Mouse (Mus musculus) liver, embryonic 11.5 days (tissue): ENCODE data around the gene Fam118b. TPM values are rescaled to one million over a fixed set of nuclear protein-coding genes. Genes with fewer than 3 reads are reported as not detected.
A peak's percentile ranks its signal among the peaks of the same experiment; 100 is the strongest.

Source experiments
- ATAC-seq: fragments of 200-750 bp; cut with Nextera tagmentation; replicated peaks from 2 replicates; pipeline ENCODE4 v1.8.0; 2017; ENCODE audit warnings: moderate number of reproducible peaks, mild to moderate bottlenecking, moderate TSS enrichment, moderate library complexity; ENCODE audit not compliant: low FRiP score
- DNase-seq: peaks from one replicate; pipeline ENCODE4 v3.0.0-alpha.2; 2017; ENCODE audit warnings: low spot score
- H3K27ac ChIP-seq: fragments of 300-500 bp; sonication (generic); 2 replicates; pipeline ENCODE4 v1.5.1; 2014; ENCODE audit warnings: mild to moderate bottlenecking, low read depth, low read length, control low read depth
- H3K27me3 ChIP-seq: fragments of 300-500 bp; sonication (generic); replicated peaks from 2 replicates; pipeline ENCODE4 v1.6.1; 2014; ENCODE audit warnings: low read length, mixed read lengths; ENCODE audit not compliant: control insufficient read depth, insufficient read depth
- H3K36me3 ChIP-seq: fragments of 300-500 bp; sonication (generic); 2 replicates; pipeline ENCODE4 v1.6.1; 2014; ENCODE audit warnings: mild to moderate bottlenecking, low read length, moderate library complexity, mixed read lengths; ENCODE audit not compliant: control insufficient read depth, insufficient read depth
- H3K4me1 ChIP-seq: fragments of 300-500 bp; sonication (generic); replicated peaks from 2 replicates; pipeline ENCODE4 v1.6.1; 2014; ENCODE audit warnings: low read length, mixed read lengths; ENCODE audit not compliant: control insufficient read depth, insufficient read depth
- H3K4me2 ChIP-seq: fragments of 300-500 bp; sonication (generic); 2 replicates; pipeline ENCODE4 v1.6.1; 2014; ENCODE audit warnings: mild to moderate bottlenecking, control low read depth, moderate library complexity
- H3K4me3 ChIP-seq: fragments of 300-500 bp; sonication (generic); 2 replicates; pipeline ENCODE4 v1.5.1; 2014; ENCODE audit warnings: low read depth, low read length, control low read depth
- H3K9ac ChIP-seq: fragments of 300-500 bp; sonication (generic); 2 replicates; pipeline ENCODE4 v1.6.1; 2014; ENCODE audit warnings: low read depth, low read length, control low read depth
- H3K9me3 ChIP-seq: fragments of 300-500 bp; sonication (generic); 2 replicates; pipeline ENCODE4 v1.6.1; 2016; ENCODE audit warnings: low read length, inconsistent platforms, mixed read lengths; ENCODE audit not compliant: control insufficient read depth
- WGBS: fragments of 180-500 bp; shearing (Covaris S2); extraction: QIAGEN DNeasy Blood & Tissue Kit; methylation state at CpG from one replicate; pipeline ENCODE4 v1.1.7; 2014; 5-methylcytosine and 5-hydroxymethylcytosine counted together
- polyA plus RNA-seq: library from polyadenylated mRNA; unstranded; fragments of >200 nt; fragmentation: Nextera tagmentation; extraction: Ambion mirVana; gene quantifications from 2 replicates; pipeline ENCODE4 v1.2.1, GENCODE M21; 2014

The Fam118b gene
- polyA plus RNA-seq, result 30.4 and 31.3 TPM in 2 replicates

DNA sequence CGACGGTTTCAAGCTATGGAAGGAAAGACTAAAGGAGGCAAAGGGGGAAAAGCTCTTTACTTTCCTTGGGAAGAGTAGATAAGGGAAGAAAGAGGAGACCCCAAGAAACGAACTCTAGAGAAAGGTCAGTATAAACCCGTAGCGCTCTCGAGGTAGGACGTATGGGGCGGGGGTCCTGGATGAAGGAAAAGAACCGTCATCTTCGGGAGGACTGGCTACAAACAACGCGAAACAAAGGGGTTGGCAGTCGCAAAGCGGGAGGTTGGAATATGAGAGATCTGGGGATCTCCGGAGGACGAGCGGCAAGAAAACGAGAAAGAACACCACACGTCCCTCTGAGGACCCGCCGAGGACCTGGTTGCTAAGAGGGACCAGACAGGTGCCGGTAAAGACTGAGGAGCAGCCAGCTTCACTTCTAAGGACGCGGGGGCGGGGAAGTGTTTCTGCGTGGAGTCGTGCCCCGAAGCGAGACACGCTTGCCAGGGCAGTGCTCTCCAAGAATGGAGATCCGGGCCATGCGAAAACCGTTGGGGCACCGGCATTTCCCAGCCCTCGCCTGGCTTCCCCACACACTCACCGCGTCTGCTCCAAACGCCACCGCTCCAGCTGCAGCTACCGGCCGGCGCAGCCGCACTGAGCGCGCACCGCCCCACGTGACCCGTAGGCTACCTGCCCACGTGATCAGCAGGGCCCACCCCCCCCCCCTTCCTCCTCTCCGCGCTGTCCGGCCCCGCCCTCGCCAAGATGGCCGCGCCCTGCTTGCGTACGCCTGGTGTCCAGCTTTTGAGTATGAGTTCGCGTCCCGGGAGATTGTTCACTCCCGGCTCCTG lies at the start of gene Fam118b, which contains the start of gene Rpusd4:
Fam118b (minus strand) TSS at position 660 of the 830 bp plus-strand sequence.
Rpusd4 (plus strand) TSS at position 720 of the 830 bp plus-strand sequence.
- Histone ChIP-seq H3K4me2 (peak within 1 kb of the TSS; percentile 96), H3K9ac (peak within 1 kb of the TSS; percentile 78), H3K4me1 (peaks cover 35% of the 10 kb centered on the region), H3K27me3 (no peaks in the 10 kb centered on the region), H3K27ac (peak within 1 kb of the TSS; percentile 30; the same call in 1 of the 2 replicates), H3K36me3 (peaks cover 9% of the 10 kb centered on the region), H3K4me3 (peak within 1 kb of the TSS; percentile 74), H3K9me3 (no peaks in the 10 kb centered on the region)
- under 1% methylated on average over 62 of the region's 62 CpGs for WGBS
- DNase-seq (peak; percentile 88), ATAC-seq (peak; percentile 90)

GRCm38 (mm10) chr9:35316771-35317211 lies 49.2 kb upstream of the Fam118b start:
- no peak overlapping the region for H3K4me3 ChIP-seq
- no peak overlapping the region for H3K9ac ChIP-seq
- 55% methylated on average over 3 of the region's 3 CpGs for WGBS
- no peak overlapping the region for H3K27ac ChIP-seq
- no peaks in the 10 kb centered on the region for H3K27me3 ChIP-seq
- no peak for ATAC-seq
- no peaks in the 10 kb centered on the region for H3K36me3 ChIP-seq
- DNase-seq, result no peak
- H3K4me2 ChIP-seq, result no peak overlapping the region
- peaks cover 11% of the 10 kb centered on the region for H3K4me1 ChIP-seq
- no peaks in the 10 kb centered on the region for H3K9me3 ChIP-seq

- H3K4me1 ChIP-seq, result peaks cover 11% of the 10 kb centered on the region
- H3K27ac ChIP-seq, result no peak overlapping the region
- no peak for ATAC-seq
Measured at GRCm38 (mm10) chr9:35314254-35314653, 46.6 kb upstream of the Fam118b start.

DNA sequence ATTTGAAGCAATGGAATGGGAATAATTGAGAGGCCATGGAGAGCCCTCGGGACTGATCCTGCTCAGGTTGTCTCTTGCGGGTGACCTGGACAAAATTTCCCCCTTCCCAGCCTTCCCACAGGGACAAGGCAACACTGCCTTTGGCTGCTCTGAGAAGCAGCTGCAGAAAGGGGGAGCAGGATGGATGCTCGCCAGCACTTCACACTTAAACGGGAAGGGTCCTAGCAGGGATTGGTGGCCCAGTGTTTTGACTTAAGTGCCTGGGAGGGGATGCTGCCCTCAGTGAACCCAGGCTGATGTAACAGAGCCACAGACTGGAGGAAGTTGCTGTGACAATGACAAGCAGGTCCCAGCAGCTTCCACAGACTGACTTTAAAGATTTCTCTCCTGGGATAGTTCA lies 46.0 kb upstream of the Fam118b start:
- Histone ChIP-seq H3K27ac (no peak overlapping the region), H3K27me3 (no peaks in the 10 kb centered on the region), H3K4me3 (no peak overlapping the region), H3K9ac (no peak overlapping the region), H3K36me3 (no peaks in the 10 kb centered on the region), H3K4me2 (no peak overlapping the region), H3K9me3 (no peaks in the 10 kb centered on the region), H3K4me1 (peaks cover 6% of the 10 kb centered on the region)
- DNase-seq (no peak), ATAC-seq (no peak)
- 49% methylated on average over 4 of the region's 4 CpGs for WGBS

More at GRCm38 (mm10) chr9:35314254-35314653, 46.6 kb upstream of the Fam118b start:
- Histone ChIP-seq H3K4me3 (no peak overlapping the region), H3K9me3 (no peaks in the 10 kb centered on the region), H3K27me3 (no peaks in the 10 kb centered on the region), H3K9ac (no peak overlapping the region), H3K36me3 (no peaks in the 10 kb centered on the region), H3K4me2 (no peak overlapping the region)
- 83% methylated on average over 1 of the region's 1 CpGs for WGBS
- no peak for DNase-seq

- no peaks in the 10 kb centered on the region for H3K27me3 ChIP-seq
- no peak for ATAC-seq
- DNase-seq, result no peak
Measured at GRCm38 (mm10) chr9:35312516-35312915, 44.9 kb upstream of the Fam118b start.

GRCm38 (mm10) chr9:35310377-35310776 lies 42.8 kb upstream of the Fam118b start:
- no peaks in the 10 kb centered on the region for H3K27me3 ChIP-seq
- ATAC-seq (no peak), DNase-seq (no peak)
- 79% methylated on average over 6 of the region's 6 CpGs for WGBS
- H3K4me2 ChIP-seq, result no peak overlapping the region
- no peak overlapping the region for H3K4me3 ChIP-seq
- H3K27ac ChIP-seq, result no peak overlapping the region
- H3K9ac ChIP-seq, result no peak overlapping the region
- H3K4me1 ChIP-seq, result no peaks in the 10 kb centered on the region
- H3K36me3 ChIP-seq, result no peaks in the 10 kb centered on the region
- no peaks in the 10 kb centered on the region for H3K9me3 ChIP-seq

More at GRCm38 (mm10) chr9:35312516-35312915, 44.9 kb upstream of the Fam118b start:
- Histone ChIP-seq H3K9ac (no peak overlapping the region), H3K9me3 (no peaks in the 10 kb centered on the region), H3K4me1 (peaks cover 2% of the 10 kb centered on the region; the same call in 1 of the 2 replicates), H3K4me2 (no peak overlapping the region), H3K36me3 (no peaks in the 10 kb centered on the region), H3K27ac (no peak overlapping the region), H3K4me3 (no peak overlapping the region)
- WGBS, result 63% methylated on average over 3 of the region's 3 CpGs

GRCm38 (mm10) chr9:35307461-35307860 lies 39.9 kb upstream of the Fam118b start:
- no peak overlapping the region for H3K27ac ChIP-seq
- no peaks in the 10 kb centered on the region for H3K36me3 ChIP-seq
- no peaks in the 10 kb centered on the region for H3K27me3 ChIP-seq
- ATAC-seq (no peak), DNase-seq (no peak)
- no peak overlapping the region for H3K9ac ChIP-seq
- 77% methylated on average over 7 of the region's 7 CpGs for WGBS
- no peak overlapping the region for H3K4me3 ChIP-seq
- no peaks in the 10 kb centered on the region for H3K9me3 ChIP-seq
- H3K4me2 ChIP-seq, result no peak overlapping the region
- H3K4me1 ChIP-seq, result no peaks in the 10 kb centered on the region

GRCm38 (mm10) chr9:35302172-35302571 lies 34.6 kb upstream of the Fam118b start:
- no peak overlapping the region for H3K4me2 ChIP-seq
- 89% methylated on average over 3 of the region's 3 CpGs for WGBS
- no peak for ATAC-seq

GRCm38 (mm10) chr9:35297791-35298190 lies 30.2 kb upstream of the Fam118b start:
- DNase-seq (no peak), ATAC-seq (no peak)
- no peaks in the 10 kb centered on the region for H3K9me3 ChIP-seq
- no peaks in the 10 kb centered on the region for H3K4me1 ChIP-seq
- H3K4me2 ChIP-seq, result no peak overlapping the region
- H3K4me3 ChIP-seq, result no peak overlapping the region
- no peak overlapping the region for H3K9ac ChIP-seq
- no peaks in the 10 kb centered on the region for H3K36me3 ChIP-seq
- H3K27ac ChIP-seq, result no peak overlapping the region
- H3K27me3 ChIP-seq, result no peaks in the 10 kb centered on the region

More at GRCm38 (mm10) chr9:35302172-35302571, 34.6 kb upstream of the Fam118b start:
- DNase-seq, result no peak
- Histone ChIP-seq H3K4me1 (no peaks in the 10 kb centered on the region), H3K9me3 (no peaks in the 10 kb centered on the region), H3K36me3 (no peaks in the 10 kb centered on the region), H3K27me3 (no peaks in the 10 kb centered on the region), H3K27ac (no peak overlapping the region), H3K9ac (no peak overlapping the region), H3K4me3 (no peak overlapping the region)
